Mouse (Mus musculus) natural killer cell, adult 2 months (primary cell): ENCODE measurements around the gene Snrpd3.

ENCODE experiments used
- DNase-seq, 2 experiments: peaks; one replicate each; pipeline ENCODE4 v3.0.0; 2022; ENCODE audit warnings: low spot score in 2 of 2

Snrpd3 gene

DNA sequence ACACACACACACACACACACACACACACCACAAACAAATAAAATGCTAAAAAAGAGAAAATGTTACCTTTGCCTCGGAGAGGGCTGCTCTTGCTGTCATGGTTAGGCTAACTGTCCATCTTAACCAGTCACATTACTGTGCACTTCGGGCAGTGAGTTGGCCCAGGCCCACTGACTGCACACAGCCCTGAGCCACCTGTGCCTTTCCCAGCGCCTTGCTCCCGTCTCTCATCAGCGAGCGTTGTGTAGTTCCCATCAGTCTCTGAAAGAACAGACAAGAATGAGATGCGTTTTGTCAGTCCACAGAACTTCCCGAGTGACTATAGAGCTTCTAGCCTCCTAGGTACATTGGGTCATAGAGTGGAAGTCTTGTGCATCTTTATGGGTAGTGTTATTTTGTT lies 16.9 kb downstream of the Snrpd3 start:
- no peak for DNase-seq

- DNase-seq: no peak
Measured at GRCm38 (mm10) chr10:75534934-75535333, 17.6 kb downstream of the Snrpd3 start.

- no peak for DNase-seq
Measured at GRCm38 (mm10) chr10:75535423-75535822, 18.1 kb downstream of the Snrpd3 start.

DNA sequence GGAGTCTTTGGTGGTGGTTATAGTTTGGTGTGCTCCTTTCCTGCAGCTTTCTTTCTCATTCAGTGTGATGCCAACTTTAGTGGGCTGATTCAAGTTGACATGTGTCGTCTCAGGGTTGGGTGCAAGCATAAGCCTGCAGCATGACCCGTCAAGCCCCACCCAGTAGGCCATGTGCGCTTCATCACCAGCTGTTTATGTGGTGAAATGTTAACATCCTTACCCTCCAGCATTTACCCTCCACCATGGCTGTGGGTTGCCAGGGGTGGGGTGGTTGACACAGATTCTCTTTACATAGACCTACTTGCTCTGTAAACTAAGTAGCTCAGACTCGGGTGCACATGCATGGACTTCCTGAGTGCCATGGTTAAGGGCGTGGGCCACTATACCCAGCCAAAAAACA lies 18.8 kb downstream of the Snrpd3 start:
- no peak for DNase-seq

DNA sequence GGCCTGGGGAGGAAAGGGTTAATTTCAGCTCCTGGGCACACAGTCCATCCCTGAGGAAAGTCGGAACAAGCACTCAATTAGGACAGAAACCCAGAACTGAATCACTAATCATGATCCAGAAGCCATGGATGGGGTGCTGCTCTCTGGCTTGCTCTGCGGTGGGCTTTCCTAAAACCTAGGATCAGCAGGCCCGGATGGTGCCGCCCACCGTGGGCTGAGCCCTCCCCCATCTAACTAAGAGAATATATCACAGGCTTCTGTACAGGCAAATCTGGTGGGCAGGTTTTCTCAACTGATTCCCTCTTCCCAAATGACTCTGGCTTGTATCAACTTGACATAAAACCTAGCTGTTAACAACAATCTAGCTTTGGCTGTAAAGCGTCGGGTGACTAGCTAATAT lies 30.6 kb downstream of the Snrpd3 start:
- DNase-seq: no peak

DNA sequence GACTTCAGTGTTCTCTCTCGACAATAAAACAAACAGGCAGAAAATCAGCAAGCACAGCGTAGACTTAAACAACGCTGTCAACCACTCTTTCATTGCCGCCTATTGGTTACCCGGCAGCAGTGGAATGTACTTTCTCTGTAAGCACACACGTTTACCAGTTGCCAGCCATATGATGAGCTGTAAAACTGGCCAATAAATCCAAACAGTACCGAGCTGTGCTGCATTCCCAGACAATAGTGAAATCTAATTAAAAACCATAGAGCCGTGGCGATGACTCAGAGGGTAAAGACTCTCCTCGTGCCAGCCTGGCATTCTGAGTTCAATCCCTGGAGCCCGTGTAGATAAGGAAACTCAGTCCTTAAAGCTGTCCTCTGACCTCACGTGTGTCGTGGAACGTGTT lies 31.1 kb downstream of the Snrpd3 start:
- no peak for DNase-seq

DNA sequence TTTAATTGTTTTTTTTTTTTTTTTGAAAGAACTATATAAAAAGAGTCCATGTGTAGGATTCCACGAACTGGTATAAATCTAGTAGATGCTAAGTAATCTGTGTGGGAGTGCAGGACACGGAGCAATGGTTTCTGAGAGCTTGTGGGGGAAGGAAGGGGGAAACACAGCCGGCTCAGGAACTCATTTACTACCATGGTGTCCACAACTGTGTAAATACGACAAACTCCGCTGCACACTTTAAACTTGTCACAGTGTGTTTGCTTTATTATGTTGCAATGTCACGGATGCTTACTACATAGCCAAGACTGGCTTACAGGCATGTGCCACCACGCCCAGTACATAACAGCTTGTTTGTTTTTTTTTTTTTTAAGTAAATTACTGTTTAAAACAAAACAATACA lies 32.5 kb downstream of the Snrpd3 start:
- DNase-seq: no peak

- DNase-seq: no peak
Measured at GRCm38 (mm10) chr10:75551175-75551574, 33.8 kb downstream of the Snrpd3 start.

GRCm38 (mm10) chr10:75552106-75552505 lies 34.8 kb downstream of the Snrpd3 start:
- no peak for DNase-seq

DNA sequence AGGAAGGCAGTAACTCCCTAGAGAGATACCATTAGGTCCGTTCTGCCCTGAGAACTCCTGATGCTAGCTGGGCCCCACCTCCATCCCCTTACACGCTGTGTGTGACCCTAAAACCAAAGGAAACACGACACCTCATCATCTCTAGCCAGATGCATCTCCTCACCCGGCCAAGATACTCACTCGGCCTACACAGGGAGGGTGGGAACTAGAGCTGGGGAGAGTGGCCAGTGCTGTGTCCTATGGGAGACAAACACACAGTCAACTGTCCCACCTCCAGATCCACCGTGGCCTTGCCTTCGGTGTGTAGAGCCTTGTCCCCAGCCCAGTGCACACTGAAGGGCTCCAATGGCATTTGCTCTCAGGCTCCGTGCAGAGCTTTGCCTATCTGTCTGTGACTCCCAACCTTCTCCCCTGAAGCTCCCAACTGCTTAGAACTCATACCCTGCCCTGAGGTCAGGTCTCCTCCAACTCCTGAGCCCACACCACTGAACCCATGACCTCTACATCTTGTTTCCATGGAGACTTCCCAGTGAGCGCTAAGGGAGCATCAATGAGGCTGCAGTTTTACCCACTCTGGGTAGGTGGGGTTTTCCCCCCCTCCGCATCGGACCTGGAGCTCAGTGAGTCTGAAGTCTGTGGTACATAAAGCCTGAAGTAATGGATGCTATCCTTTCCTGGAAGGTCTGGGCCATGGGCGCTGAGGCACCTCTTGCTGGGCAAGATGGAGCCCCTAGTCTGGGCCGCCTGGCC lies 35.5 kb downstream of the Snrpd3 start:
- no peak for DNase-seq

DNA sequence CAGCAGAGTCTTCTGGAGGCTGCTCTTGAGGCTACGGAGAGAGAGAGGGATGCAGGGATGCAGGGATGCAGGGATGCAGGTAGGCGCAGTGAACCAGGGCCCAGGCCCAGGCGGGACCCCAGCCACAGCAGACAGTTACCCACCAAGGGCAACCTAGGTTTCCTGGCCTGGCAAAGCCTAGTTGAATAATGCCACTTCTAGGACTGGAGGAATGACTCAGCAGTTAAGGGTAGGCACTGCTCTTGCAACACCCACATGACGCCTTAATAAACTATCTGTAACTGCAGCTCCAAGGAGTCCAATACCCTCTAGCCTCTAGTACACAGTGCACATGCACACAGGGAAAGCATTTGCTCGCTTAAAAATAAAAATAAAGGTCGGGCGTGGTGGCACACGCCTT lies 36.7 kb downstream of the Snrpd3 start:
- no peak for DNase-seq

GRCm38 (mm10) chr10:75555557-75555956 lies 38.2 kb downstream of the Snrpd3 start:
- no peak for DNase-seq

- DNase-seq: no peak
Measured at GRCm38 (mm10) chr10:75556026-75556425, 38.7 kb downstream of the Snrpd3 start.

- DNase-seq: no peak
Measured at GRCm38 (mm10) chr10:75558515-75558914, 41.2 kb downstream of the Snrpd3 start.

DNA sequence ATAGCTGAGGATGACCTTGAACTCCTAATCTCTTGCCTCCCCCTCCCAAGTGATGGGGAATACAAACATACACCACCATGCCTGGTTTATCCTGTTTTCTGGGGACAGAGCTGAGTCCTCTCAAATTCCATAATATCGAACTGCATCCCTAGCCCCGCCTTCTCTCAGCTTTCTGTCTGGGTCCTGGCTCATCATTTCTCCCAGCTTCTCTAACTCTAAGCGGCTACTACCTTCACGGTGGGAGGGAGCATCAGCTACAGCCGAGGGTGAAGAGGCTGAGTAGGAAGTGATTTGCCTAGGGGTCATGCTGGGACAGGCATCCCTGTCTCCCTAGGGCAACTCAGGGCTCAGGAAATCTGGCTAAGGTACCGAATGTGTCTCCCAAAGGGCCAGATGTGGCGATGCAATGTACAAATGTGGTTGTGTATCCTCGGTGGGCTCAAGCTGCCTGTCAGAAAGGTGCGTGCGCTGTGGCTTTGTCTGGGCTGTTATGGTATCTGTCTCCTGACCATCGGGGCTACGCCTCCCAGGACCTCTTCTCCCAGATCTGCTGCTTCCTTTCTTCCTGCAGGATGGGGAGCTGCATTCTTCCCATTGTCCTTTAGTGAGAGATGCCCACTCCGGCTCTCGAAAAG lies 41.8 kb downstream of the Snrpd3 start:
- DNase-seq: no peak

DNA sequence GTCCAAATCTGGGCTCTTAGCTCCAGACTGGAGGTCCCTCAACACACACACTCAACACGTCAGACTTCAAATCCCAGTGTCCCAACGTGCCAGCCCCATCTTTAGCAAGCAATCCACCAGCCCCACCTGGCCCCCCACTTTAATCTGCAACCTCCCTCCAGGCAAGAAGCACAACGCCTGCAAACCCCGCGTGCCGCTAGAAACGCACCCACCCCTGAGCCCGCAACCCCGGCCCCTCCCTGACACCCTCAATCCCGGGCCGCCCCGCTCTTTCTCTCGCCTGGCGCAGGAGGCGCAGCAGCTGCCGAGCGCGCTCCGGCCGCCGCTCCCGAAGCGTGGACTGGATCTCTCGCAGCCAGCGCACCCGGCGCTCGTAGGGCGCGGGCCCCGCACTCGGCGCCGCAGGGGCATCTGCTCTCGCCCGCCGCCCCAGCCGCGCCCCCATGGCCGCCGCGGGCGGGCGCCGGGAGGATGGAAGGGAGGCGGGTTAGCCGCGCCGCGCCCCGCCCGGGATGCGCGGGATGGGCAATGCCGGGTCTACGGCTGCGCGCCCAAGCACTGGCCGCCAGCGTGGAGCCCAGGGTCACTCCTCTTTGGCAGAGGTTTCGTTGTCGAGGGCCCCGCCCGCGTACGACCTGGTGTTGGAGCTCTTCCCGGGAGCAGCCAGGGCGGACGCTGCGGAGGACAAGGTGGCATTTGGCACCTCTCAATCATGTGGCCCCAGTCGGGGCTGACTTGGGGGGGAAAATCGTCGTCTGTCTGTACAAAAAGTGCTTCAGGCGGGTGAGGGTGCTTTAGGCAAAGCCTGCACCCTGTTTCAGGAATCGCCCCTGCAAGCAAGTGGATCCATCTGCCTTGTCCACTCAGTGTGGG lies 42.6 kb downstream of the Snrpd3 start, which contains the start of gene Lrrc75b:
TSS of gene Lrrc75b (minus strand) at position 655 of the 873 bp plus-strand sequence.
- no peak for DNase-seq

GRCm38 (mm10) chr10:75560549-75560899 lies 43.2 kb downstream of the Snrpd3 start:
- no peak for DNase-seq

GRCm38 (mm10) chr10:75561071-75561654 lies 43.8 kb downstream of the Snrpd3 start, which contains the start of gene Ggt1:
Gene Ggt1, plus strand, starts transcription at chr10:75561604.
- DNase-seq: no peak

DNA sequence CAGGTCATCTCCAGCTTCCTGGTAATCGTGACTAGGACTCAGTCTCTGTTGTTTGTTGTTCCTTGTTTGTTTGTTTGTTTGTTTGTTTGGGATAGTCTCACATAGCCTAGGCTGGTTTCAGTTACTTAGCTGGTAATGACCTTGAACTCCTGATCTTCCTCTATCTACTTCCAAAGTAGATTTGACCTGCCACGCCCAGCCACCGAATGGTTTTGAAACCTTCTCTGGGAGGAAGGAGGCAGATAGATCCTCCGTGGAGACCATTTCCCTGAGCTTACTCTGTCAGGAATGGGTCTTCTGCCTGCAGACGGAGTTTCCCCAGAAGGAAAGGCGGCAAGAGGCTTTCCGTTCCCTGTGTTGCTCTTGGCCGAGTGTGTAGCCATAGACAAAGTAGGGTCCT lies 45.2 kb downstream of the Snrpd3 start:
- DNase-seq: no peak

- peak; percentile 35 to 50 for DNase-seq
Measured at GRCm38 (mm10) chr10:75564687-75565265, 47.4 kb downstream of the Snrpd3 start.

GRCm38 (mm10) chr10:75565436-75565835 lies 48.1 kb downstream of the Snrpd3 start:
- DNase-seq: peak; percentile 78 to 82

GRCm38 (mm10) chr10:75565906-75566305 lies 48.6 kb downstream of the Snrpd3 start:
- DNase-seq: no peak
